Mouse (Mus musculus): ENCODE measurements at regions not wholly inside any gene's neighbourhood (a gene's known extent, or its start where the extent isn't known, plus 50 kb on each side); places are given as distances from the start of the nearest gene placed in this dataset.

DNA sequence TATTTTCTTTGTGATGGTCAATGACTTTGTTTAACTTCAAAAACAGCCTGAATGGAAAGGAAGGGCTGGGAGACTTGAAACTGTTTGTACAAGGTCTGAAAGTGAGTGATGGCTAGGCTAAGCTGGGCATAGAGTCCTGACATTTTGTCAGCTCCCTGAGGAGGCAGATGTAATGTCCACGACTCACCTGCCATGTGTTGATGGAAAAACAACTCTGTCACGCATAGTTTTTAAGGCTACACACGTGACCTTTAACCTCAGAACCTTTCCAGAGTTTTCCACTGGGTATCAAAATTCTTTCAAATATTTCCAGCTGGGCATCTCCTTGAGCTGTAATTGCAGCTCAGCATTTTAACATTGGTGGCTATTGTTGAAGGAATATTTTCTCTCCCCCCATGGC lies 190.2 kb upstream of the Lrig1 start:
- no peak for DNase-seq

DNA sequence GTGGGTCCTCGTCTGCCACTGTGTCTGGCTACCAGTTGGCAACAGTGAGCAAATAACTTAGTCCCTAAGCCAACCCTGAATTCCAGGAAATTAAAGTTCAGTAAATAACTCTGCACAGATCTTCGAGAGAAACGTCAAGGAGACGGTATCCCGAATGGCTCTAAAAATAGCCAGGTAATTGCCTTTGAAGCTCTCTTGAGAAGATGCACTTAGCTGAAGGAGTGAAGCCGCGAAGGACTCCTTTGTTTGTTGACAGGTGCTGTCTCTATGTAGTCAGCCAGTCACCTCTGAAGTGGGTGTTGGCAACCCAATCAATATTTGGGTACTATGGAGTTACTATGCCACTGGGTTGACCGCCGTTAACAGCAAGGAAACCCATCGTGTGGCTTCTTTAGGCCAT lies 189.3 kb upstream of the Lrig1 start:
- DNase-seq = no peak

DNA sequence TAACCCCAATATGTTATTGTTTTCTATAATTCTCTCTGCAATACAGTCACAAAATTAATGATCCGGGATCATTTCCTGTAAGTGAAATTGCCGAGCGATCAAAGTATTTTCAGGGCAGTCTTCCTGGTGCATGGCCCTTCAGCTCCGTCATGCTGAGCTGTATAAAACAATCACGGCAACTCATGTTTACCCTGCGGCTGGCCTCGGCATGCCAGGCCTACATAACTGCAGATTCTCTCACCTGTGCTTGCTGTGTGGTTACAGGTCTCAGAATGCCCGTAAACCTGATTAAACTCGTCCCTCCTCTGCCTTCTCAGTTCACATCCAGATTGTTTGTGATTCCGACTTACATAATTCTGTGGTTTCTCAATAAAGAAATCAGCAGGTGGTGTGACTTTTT lies 181.2 kb upstream of the Lrig1 start:
- DNase-seq = no peak

DNA sequence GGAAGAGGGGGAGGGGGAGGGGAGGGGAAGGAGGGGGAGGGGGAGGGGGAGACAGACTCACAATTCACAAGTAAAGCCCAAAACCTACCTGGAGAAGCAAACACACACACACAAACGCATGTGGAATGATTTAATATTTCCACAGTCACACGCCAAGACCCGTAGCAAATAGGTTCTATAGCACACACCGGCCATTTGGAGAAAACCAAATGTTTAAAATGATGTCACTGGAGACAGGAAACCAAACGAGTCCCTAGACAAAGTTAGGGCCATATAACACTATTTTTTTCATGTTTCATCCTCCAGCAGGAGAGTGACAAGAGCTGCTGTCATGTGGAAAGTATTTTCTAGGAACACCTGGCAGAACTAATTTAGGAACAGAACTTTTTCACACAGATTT lies 175.9 kb upstream of the Lrig1 start:
- no peak for DNase-seq

DNA sequence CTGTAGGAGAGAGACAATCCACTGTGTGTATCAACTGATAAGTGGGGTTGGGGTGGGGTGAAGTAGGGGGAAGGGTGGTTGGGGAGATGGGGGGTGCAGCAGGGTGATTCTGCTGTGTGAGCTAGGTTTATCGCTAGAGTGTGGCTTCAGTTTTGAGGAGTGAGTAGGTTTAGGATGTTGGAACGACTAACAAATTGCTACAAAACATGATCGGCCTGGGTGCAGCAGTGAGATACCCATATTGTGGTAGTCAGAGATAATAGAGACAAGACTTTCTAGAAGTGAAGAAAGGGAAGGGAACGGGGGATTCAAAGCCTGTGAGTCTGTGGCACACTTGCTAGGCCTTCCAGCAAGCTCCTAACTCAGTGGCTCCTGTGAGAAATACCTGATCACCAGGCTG lies 175.1 kb upstream of the Lrig1 start:
- no peak for DNase-seq

DNA sequence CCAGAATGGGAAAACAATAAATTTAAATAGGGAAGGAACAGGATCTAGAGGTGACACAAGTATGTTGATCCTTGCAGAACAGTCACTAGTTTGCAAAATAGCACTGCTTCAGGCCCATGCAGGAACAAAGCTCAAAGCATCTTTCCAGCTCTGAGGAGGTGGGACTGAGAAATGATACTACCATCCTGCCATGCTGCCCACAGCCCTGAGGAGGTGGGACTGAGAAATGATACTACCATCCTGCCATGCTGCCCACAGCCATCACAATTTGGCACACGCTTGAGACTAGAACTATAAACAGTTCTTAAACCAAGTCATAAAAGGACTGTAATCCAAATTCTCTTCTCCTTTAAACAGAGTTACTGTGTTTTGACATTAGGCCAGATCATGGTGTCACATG lies 174.5 kb upstream of the Lrig1 start:
- no peak for DNase-seq

DNA sequence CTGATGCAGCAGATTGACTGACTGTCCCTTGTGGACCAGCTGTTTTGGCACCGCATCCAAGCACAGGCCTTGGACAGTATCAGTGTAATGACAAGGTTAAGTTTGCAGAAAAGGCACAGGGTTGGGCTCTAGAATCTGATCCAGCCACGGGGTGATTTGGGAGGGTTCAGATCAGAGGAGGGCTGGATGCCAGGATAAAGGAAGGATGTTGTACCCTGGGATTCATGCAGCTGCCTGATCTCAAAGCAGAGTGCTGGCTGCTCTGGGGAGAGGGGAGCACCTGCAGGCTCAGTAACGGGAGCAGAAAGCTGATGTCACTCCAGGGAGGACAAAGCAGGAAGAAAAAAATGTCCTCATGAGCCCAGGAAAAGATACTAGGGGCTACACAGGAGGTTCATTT lies 168.0 kb upstream of the Lrig1 start:
- no peak for DNase-seq

DNA sequence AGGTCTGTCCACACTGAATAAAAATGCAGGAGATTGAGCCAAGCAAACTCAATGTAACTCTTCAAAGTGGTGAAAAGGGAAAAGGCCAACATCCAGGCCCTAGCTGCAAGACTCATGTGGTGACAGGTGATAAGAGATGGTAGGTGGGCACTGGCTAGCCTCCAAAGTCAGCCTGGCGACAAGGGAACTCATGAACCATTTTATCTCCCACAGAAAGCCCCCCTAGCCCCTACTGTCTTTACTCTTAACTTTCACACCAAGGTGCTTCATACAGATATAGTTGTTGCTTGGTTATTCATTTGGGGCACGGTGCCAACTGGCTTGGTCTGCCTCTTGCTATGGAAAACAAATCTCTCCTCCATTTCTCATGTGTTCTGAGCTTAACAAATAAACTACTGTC lies 165.5 kb upstream of the Lrig1 start:
- DNase-seq = no peak

DNA sequence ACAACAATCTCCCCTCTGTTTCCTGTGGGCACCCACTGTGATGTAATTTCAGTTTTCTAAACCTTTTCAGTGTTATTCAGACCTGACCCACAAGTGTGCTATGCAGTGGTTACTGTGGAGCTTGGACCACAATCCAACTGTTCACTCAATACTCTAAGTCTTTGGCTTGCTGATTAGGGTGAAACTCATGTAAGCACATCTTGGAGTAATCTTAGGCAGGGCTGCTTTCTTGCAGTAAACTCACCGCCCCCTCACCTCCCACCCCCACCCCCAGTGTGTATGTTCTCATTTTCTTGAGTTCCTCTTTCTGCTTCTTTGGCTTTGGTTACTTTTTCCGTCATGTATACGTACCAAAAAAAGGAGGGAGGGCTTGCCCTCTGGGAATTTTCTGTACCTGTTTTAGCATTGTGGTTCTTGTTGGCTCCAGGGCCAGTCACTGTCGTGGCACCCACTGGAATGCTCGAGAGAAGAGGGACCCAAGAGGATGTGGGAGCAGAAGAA lies 158.2 kb upstream of the Lrig1 start:
- no peak for DNase-seq

DNA sequence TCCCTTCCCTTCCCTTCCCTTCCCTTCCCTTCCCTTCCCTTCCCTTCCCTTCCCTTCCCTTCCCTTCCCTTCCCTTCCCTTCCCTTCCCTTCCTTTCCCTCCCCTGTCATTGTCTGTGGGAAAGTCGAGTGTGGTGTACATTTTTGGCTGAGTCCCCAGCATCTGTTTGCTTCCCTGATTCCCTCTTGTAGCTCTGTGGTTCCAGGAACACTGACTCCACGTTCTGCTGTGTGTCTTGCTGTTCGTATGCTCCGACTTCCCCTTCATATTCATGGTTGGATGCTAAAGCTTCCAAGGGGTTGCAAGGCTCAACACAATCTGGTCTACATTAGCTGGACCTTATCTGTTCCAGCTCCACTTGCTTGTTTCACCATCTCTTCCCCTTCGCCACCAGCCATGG lies 150.2 kb upstream of the Lrig1 start:
- no peak for DNase-seq

DNA sequence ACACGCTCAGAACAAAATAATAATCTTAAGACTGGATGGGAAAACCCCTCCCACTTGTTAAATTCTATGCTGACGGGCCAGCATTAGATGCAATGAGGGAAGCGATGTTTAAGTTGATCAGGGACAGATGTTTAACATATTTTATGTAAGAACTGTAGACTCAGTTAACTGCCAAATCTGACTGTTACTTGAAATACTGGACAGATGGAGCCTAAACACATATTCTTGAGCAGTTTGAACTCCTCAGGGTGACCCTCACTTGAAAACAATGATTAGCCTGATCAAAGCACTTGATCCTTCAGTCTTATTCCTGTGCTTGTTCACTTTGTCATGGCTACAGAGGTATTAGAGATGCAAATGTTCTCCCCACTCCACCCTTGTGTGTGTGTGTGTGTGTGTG lies 149.6 kb upstream of the Lrig1 start:
- DNase-seq = no peak

DNA sequence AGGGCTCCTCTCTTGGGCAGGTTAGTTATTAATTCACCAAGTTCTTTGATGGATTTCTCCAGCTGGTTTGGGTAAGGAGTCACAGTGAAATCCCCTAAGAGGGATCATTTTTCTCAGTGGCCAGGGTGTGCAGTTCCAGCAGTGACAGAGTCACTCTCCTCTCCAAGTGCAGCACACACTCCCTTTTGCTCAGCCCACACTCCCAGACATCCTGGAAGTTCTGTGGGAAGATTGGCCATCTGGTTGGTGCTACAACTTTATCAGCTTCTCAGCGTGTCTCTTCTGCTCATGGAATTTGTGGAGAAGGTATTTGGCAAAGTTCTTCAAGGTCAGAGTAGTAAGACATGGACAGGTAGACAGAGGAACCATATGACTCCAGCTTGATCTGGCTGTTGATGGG lies 148.5 kb upstream of the Lrig1 start:
- DNase-seq = no peak

DNA sequence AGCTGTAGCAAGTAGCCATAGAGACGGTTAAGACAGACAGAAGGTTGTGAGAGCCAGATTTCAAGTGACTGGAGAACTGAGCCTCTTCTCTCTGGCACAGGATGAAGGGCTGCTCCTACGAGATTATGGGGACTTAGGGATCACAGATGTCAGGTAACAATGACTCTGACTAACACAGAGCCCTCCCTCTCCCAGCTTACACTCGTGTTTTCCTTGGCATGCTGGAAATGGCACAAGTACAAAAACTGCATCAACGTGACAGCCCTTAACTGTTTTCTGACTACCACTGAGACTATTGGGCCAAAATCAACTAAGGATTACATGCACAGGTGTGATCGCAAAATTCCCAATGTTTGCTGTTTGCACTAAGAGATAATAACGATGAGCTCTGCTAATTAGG lies 145.9 kb upstream of the Lrig1 start:
- DNase-seq = no peak

DNA sequence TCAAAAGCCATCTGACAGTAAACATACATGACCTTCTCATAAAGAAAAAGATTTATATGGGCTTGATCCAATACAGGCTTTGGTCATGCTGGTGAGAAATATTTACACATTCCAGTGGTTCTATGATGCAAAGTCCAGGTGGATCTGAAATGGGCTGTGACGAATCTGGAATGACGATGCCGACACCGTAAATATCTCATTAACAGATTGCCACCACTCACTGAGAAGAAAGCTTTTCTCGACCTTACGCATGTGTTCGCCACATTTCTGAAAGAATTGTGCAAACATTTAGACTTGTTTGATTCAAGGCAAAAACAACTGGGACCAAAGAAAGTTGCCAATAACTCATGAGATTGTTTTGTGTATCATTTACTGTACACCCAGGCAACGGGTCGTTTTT lies 142.9 kb upstream of the Lrig1 start:
- DNase-seq = no peak

DNA sequence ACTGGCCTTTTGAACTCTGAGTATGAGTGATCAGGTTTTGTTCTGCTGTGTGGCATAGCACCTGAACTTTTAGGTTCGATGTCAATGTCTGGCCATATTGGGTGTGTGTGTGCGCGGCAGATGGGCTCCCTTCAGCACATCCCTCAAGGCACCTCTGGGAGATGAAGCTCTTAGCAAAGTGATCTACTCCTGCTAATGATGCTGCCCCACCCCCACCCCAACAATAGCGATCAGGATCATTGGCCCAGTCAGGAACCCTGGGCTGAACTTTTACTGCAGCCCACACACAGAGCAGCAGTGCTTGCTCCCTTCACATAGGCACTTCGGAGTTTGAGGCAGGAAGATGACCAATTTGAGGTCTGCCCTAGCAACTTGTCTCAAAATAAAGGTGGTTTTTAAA lies 141.9 kb upstream of the Lrig1 start:
- DNase-seq = no peak

DNA sequence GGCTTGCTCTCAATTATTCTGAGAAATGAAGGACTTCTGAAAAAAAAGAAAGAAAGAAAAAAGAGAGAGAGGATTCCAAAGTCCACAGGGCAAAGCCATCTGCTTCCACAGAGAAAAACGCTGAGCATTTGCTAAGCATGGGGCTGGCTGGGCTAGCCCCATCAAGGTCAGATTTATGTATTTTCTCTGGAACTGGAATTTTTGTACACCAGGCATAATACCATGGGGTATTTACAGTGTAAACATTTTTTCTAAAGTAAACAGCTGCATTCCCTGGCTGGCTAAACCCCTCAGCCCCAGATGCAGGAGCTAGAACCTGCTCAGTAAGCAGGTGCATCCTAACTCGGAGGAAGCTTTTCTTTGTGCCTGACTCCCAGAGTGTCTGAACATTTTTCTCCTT lies 135.8 kb upstream of the Lrig1 start:
- DNase-seq = no peak

DNA sequence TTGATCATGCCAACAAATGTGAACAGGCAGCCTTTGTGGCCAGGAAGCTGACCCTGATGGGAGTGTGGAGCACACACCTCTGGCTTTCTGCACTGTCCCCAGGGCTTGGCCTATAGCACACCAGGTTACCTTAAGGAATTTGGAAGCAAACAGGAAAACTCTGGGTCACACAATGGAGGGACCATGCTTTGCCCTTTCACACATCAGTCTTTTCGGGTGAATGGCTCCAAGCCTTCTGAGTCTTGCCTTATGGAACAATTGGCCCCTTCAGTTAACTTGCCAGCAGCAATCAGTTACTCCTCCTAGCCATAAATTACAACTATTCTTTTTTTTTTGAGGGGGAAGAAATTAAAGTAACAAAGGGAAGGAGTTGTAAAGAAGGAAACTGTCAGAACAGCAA lies 134.6 kb upstream of the Lrig1 start:
- DNase-seq = no peak

DNA sequence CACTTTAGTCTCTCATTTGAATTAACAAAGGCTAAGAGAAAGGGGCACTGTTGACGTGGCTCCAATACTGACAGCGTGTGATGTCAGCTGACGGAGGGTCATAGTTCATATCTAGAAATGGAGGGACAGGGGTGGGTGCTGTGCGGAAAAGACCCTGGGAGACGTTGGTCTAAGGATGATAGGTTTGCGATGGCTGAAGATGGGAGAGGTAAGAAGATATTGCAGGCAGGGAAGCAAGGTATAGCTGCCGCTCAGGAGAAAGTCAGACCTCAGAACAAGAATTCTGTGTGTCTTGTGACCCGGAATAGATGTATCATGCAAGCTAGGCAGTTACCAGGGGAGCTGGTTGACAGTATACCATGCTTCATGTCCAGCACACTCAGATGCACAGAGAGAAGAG lies 130.8 kb upstream of the Lrig1 start:
- DNase-seq = no peak

DNA sequence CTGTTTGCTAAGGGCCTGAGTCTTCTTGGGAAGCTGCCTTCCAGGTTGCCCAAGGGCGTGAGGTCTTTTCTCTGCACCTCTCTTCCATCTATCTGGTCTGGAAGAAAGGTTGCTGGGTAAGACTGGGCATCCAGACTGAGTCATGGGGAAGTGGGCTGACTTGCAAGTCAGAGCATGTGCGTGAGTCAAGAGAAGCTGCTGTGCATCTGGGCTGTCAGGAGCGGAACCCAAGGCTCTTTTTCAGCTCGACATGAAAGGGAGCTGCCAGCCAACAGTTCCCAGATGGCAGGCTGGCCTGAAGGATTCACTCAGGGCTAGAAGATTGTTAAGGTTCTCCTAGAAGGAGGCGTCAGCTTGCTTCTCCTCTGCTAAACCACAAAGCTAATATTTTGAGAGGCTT lies 129.3 kb upstream of the Lrig1 start:
- no peak for DNase-seq

DNA sequence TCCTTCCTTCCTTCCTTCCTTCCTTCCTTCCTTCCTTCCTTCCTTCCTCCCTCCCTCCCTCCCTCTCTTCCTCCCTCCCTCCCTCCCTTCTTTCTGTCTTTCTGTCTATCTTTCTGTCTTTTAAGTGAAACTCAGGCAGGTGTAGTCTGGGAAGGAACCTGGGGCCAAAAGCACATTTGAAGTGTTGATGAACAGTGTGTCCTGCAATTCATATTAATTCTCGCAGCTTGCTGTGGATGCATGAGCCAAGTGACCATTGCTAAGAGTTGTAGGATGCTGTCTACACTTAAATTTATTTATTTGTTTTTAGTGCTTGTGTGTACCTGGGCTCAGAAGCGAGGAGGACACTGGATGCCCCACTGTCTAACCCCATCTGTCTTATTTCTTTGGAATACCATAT lies 126.7 kb upstream of the Lrig1 start:
- DNase-seq = no peak

DNA sequence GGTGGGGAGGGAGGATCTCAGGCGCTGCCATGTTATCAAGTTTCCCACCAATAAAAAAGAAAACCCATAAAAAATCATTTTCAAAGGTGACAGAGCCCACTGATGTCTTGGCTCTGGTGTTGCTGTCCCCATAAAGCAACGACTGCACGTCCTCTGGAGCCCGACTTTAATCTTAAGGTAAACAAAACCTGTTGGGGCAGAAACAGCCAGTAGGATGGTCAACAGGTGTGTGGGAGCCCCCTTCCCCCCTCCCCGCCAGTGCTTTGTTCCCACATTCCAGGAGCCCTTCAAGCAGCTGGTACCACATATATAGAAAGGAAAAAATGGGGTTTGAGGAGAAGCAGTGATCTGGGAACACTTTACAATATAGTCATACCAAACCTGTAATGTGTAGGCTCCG lies 118.3 kb upstream of the Lrig1 start:
- no peak for DNase-seq

DNA sequence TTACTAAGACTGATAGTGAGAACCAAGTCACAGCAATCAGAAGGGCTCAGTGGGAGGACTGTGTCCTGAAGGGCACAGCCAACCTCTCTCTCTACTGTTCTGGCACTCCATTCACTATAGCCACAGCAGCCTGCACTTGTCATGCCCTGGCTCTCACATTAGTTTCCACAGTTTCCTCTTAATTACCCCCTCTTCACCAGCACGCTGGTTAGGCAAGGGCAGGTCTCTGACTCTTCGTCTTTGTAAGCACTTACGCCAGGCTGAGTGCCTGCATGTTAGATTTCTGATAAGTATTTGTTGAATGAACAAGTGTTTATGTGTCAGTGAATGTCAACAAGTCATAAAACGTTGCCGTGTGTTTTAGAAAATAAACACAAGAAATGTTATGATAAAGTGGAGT lies 116.2 kb upstream of the Lrig1 start:
- DNase-seq = no peak

DNA sequence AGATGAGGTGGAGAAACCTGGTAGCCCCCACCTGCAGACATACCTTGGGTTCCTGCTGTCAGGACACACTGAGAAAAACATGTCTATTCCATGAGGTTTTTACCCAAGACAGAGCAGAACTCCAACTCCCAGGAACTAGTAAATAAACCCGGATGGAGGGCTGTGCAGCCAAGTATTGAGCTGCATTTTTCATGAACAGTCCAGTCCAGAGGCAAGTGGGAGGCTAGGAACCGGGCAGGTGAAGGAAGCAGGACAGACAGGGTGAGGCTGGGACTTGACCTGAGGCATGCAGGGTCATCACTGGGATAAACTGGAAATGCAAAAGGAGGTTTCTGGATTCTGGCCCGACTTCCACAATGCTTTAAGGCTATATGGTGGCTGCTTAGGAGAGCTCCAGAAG lies 114.8 kb upstream of the Lrig1 start:
- DNase-seq = no peak

DNA sequence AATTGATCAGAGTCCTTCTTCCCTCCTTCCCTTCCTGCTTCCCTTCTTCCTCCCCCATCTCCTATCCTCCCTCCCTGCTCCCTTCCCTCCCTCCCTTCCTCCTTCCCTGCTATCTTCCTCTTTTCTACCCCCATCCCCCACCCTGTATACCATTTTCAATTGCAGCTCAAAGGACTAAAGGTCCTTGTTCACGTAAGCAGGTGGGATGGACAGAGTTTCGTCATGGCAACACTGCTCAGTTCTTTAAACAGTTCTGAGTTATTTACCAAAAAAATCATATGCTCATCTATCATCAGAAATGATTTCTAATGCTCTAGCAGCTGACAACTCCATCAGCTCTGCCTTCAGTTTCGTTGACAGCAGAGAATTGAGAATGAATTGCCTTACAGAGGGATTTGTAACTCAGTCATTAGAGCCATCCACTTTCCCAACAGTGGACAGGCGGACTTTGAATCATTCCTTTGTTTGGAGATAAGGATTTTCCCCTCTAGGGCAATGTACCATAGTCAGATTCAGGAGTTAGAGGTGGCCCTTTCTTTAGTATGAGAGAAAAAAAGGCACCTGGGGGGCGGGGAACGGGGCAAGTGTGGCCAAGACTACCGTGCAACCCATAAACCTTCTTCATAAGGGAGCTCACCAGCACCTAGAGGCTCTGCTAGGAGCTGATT lies 113.7 kb upstream of the Lrig1 start:
- no peak for DNase-seq

DNA sequence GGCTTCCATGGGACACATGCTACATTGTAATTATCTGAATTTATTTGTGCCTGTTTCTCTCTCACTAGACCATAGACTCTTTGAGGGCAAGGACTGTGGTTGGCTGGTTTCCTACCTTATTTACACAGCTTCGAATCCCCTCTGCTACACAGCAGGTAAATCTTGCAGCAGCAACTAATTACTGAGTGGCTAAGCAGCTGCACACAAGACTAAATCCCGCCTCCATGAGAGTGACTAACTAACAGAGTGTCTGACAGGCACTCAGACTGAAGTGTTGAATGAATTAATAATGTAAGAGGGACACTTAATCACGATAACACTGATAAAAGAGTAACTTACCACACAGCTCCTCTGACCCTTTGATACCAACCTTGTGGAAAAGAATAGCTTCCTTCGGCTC lies 111.9 kb upstream of the Lrig1 start:
- no peak for DNase-seq

DNA sequence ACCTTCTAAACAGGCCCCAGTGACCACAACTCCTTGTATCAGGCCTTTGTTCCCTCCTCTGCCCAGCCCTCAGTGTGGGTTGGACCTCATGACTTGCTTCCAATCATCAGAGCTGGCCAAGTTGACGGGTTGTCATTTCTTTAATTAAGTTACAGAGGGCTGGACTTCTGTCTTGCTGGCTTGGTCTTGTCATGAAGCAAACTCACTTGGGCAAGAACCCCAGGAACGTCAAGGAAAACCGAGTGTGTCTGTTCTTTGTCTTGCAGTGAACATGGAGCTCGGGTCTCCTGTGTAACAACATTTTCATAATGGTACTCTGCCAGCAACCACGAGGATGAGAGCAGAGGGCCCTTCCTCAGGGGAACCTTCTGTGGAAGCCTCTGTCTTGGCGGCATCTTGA lies 107.3 kb upstream of the Lrig1 start:
- no peak for DNase-seq
